In genomic region chr9:77471646-77472220, GRCm38 (mm10) we compare ENCODE assay signal across 27 mouse cellular contexts.
DNase-seq lines count a peak whose midpoint lies in the region; ATAC-seq and TF ChIP-seq lines count a peak whose summit lies in the region.
"Had no signal": no experiment of that assay in that cellular context is flagged by ENCODE, and none has a peak within 500 bp of the region (broad histone marks: within the 10 kb centered on the region; RNA-seq: fewer than 3 reads in every experiment).

No protein-coding gene starts in this region.

- H3K27ac ChIP-seq in forebrain, postnatal 0 days (ENCODE audit: low read depth, low read length) = no peak overlapping the region
- no peak overlapping the region for H3K27ac ChIP-seq in forebrain, embryonic 13.5 days
- no peak overlapping the region for H3K27ac ChIP-seq in kidney, adult 2 months (ENCODE audit: insufficient read depth, low read depth, low read length)
- no peak overlapping the region for H3K27ac ChIP-seq in intestine, postnatal 0 days (ENCODE audit: low read depth, low read length)
- H3K27ac ChIP-seq: embryonic facial prominence, embryonic 12.5 days; layer of hippocampus, adult 2 months; left cerebral cortex, adult 2 months; limb, embryonic 12.5 days; lung, embryonic 15.5 days; midbrain, embryonic 10.5 days had no signal

- no peak overlapping the region for H3K9ac ChIP-seq in forebrain, postnatal 0 days
- H3K9ac ChIP-seq in forebrain, embryonic 13.5 days = no peak overlapping the region
- no peak overlapping the region for H3K9ac ChIP-seq in intestine, postnatal 0 days (ENCODE audit: low read depth, low read length)
- H3K9ac ChIP-seq: embryonic facial prominence, embryonic 12.5 days; heart, embryonic 12.5 days; limb, embryonic 12.5 days; lung, embryonic 15.5 days had no signal

- H3K9me3 ChIP-seq in forebrain, postnatal 0 days (ENCODE audit: low read length) = no peaks in the 10 kb centered on the region
- H3K9me3 ChIP-seq in forebrain, embryonic 13.5 days (replicated peaks) = no peaks in the 10 kb centered on the region
- no peaks in the 10 kb centered on the region for H3K9me3 ChIP-seq in intestine, postnatal 0 days (ENCODE audit: control insufficient read depth)
- H3K9me3 ChIP-seq: embryonic facial prominence, embryonic 12.5 days; heart, embryonic 12.5 days; limb, embryonic 12.5 days; lung, embryonic 15.5 days; midbrain, embryonic 10.5 days had no signal

- ATAC-seq in forebrain, postnatal 0 days = peak; percentile 23; the same call in 1 of the 2 replicates
- no peak for ATAC-seq in forebrain, embryonic 13.5 days
- ATAC-seq in intestine, postnatal 0 days = no peak

- H3K4me2 ChIP-seq in forebrain, postnatal 0 days (ENCODE audit: low read depth) = no peak overlapping the region
- no peak overlapping the region for H3K4me2 ChIP-seq in forebrain, embryonic 13.5 days
- H3K4me2 ChIP-seq in intestine, postnatal 0 days (replicated peaks; ENCODE audit: low read depth) = no peak overlapping the region
- H3K4me2 ChIP-seq: embryonic facial prominence, embryonic 12.5 days; heart, embryonic 12.5 days; limb, embryonic 12.5 days; liver, embryonic 11.5 days; lung, embryonic 15.5 days had no signal

- H3K4me3 ChIP-seq in forebrain, postnatal 0 days (ENCODE audit: low read depth, low read length) = no peak overlapping the region
- no peak overlapping the region for H3K4me3 ChIP-seq in forebrain, embryonic 13.5 days
- H3K4me3 ChIP-seq in kidney, adult 2 months (ENCODE audit: insufficient read depth, low read depth, low read length) = no peak overlapping the region
- H3K4me3 ChIP-seq in intestine, postnatal 0 days (ENCODE audit: low read depth, low read length) = no peak overlapping the region
- H3K4me3 ChIP-seq: embryonic facial prominence, embryonic 12.5 days; heart, embryonic 12.5 days; layer of hippocampus, adult 2 months; left cerebral cortex, adult 2 months; limb, embryonic 12.5 days; lung, embryonic 15.5 days; midbrain, embryonic 10.5 days had no signal

- peak; percentile 24 to 33 for DNase-seq in cerebellum, adult 18-20 months
- no peak for DNase-seq in cerebellum, adult 11 months
- no peak for DNase-seq in forebrain, postnatal 0 days
- DNase-seq in kidney, adult 2 months = peak; percentile 25
- no peak for DNase-seq in kidney, adult 8-10 months
- DNase-seq in cerebellum, adult 9-10 months = peak; percentile 40
- DNase-seq: adrenal gland, postnatal 10 days; embryo, embryonic 11 days; gastrocnemius, postnatal 25 days; heart, adult 11 months; heart, postnatal 4 days; kidney, adult 11 months; kidney, postnatal 36 days; right cerebral cortex, adult 18-20 months; spleen, adult 18-20 months; thymus, postnatal 36 days had no signal

- H3K4me1 ChIP-seq in forebrain, postnatal 0 days (ENCODE audit: insufficient read depth) = peaks cover 6% of the 10 kb centered on the region; the same call in 1 of the 2 replicates
- peaks cover 33% of the 10 kb centered on the region for H3K4me1 ChIP-seq in forebrain, embryonic 13.5 days
- H3K4me1 ChIP-seq in kidney, adult 2 months (ENCODE audit: control insufficient read depth, insufficient read depth, low read length) = peaks cover 17% of the 10 kb centered on the region; the same call in 1 of the 2 replicates
- no peaks in the 10 kb centered on the region for H3K4me1 ChIP-seq in intestine, postnatal 0 days (replicated peaks; ENCODE audit: control insufficient read depth, insufficient read depth, low read length)

- TF ChIP-seq POLR2A in kidney, adult 2 months (IDR thresholded peaks at IDR 0.05; ENCODE audit: low read depth, low read length) = no peak

- no peaks in the 10 kb centered on the region for H3K36me3 ChIP-seq in forebrain, postnatal 0 days (ENCODE audit: insufficient read depth)
- peaks cover 9% of the 10 kb centered on the region; the same call in 1 of the 2 replicates for H3K36me3 ChIP-seq in forebrain, embryonic 13.5 days (ENCODE audit: poor library complexity, severe bottlenecking)
- H3K36me3 ChIP-seq in kidney, adult 2 months (ENCODE audit: control insufficient read depth, insufficient read depth, low read length) = no peaks in the 10 kb centered on the region
- H3K36me3 ChIP-seq in intestine, postnatal 0 days (ENCODE audit: control insufficient read depth, insufficient read depth) = peaks cover 11% of the 10 kb centered on the region; the same call in 1 of the 2 replicates
- H3K36me3 ChIP-seq: G1E; lung, embryonic 15.5 days had no signal

- 0 out of 2 replicates have a peak, but pooled peaks cover 3% of the 10 kb centered on the region for H3K27me3 ChIP-seq in forebrain, postnatal 0 days (ENCODE audit: insufficient read depth, low read length)
- no peaks in the 10 kb centered on the region for H3K27me3 ChIP-seq in forebrain, embryonic 13.5 days
- no peaks in the 10 kb centered on the region for H3K27me3 ChIP-seq in kidney, adult 2 months (replicated peaks; ENCODE audit: control insufficient read depth, insufficient read depth, low read length)
- no peaks in the 10 kb centered on the region for H3K27me3 ChIP-seq in intestine, postnatal 0 days (replicated peaks; ENCODE audit: control insufficient read depth, insufficient read depth, low read length)
- H3K27me3 ChIP-seq: heart, embryonic 12.5 days; limb, embryonic 12.5 days; lung, embryonic 15.5 days had no signal

- no peak for TF ChIP-seq CTCF in forebrain, postnatal 0 days (IDR thresholded peaks at IDR 0.05; ENCODE audit: low read depth)
- no peak for TF ChIP-seq CTCF in kidney, adult 2 months (conservative IDR thresholded peaks at IDR 0.05; ENCODE audit: insufficient read depth, insufficient read length, low read depth, low read length)
- no peak for TF ChIP-seq CTCF in intestine, postnatal 0 days (IDR thresholded peaks at IDR 0.05; ENCODE audit: low read depth)

- 63% methylated on average over 12 of the region's 12 CpGs for WGBS in forebrain, postnatal 0 days
- WGBS in forebrain, embryonic 13.5 days = 79% methylated on average over 12 of the region's 12 CpGs
- 50% methylated on average over 12 of the region's 12 CpGs for WGBS in kidney, adult 2 months
- 82% methylated on average over 12 of the region's 12 CpGs for WGBS in intestine, postnatal 0 days

Comparison
In these comparisons a context has a peak if more than half of its experiments do, and no peak if none do; other contexts are left out.
1. DNase-seq: peak in cerebellum, adult 18-20 months (2 of 2), kidney, adult 2 months (single experiment) and cerebellum, adult 9-10 months (single experiment); none in cerebellum, adult 11 months (single experiment), forebrain, postnatal 0 days (single experiment) and kidney, adult 8-10 months (0 of 2).